Mouse (Mus musculus) myocyte (in vitro differentiated cells): ENCODE measurements around the gene Dennd1a. TPM values are rescaled to one million over a fixed set of nuclear protein-coding genes. Genes with fewer than 3 reads are reported as not detected.

Experiments
- H3K27me3 ChIP-seq: one replicate; pipeline ENCODE4 v1.6.1; 2011; ENCODE audit not compliant: control insufficient read depth, insufficient read depth, insufficient read length
- H3K36me3 ChIP-seq: one replicate; pipeline ENCODE4 v1.6.1; 2011; ENCODE audit not compliant: control insufficient read depth, insufficient read depth
- H3K4me2 ChIP-seq: one replicate; pipeline ENCODE4 v1.6.1; 2011; ENCODE audit warnings: low read depth, control low read depth
- H3K4me3 ChIP-seq: one replicate; pipeline ENCODE4 v1.5.1; 2011; ENCODE audit warnings: mild to moderate bottlenecking, control low read depth, moderate library complexity
- H3K79me2 ChIP-seq: one replicate; pipeline ENCODE4 v1.6.1; 2011; ENCODE audit not compliant: control insufficient read depth, insufficient read depth
- H3ac ChIP-seq: one replicate; pipeline ENCODE4 v1.6.1; 2011; ENCODE audit not compliant: control insufficient read depth, insufficient read length
- CEBPB ChIP-seq: IDR thresholded peaks from 2 replicates; pipeline ENCODE4 v1.6.1; 2011; ENCODE audit warnings: mild to moderate bottlenecking, moderate library complexity; ENCODE audit not compliant: poor library complexity, insufficient read depth, severe bottlenecking
- E2F4 ChIP-seq: IDR thresholded peaks from one replicate; pipeline ENCODE4 v1.6.1; 2011; ENCODE audit warnings: mild to moderate bottlenecking, control low read depth, moderate library complexity; ENCODE audit not compliant: insufficient read depth
- MAX ChIP-seq: IDR thresholded peaks from one replicate; pipeline ENCODE4 v1.6.1; 2011; ENCODE audit warnings: low read depth, mild to moderate bottlenecking, control low read depth
- MYOD1 ChIP-seq, 3 experiments: IDR thresholded peaks; one replicate each; pipeline ENCODE4 v1.6.1; 2011; ENCODE audit warnings: control low read depth in 2 of 3, low read depth in 2 of 3, mild to moderate bottlenecking in 2 of 3, moderate library complexity in 1 of 3; ENCODE audit not compliant: insufficient read length in 2 of 3, control insufficient read depth in 1 of 3
- MYOG ChIP-seq, 3 experiments: IDR thresholded peaks; one replicate each; pipeline ENCODE4 v1.6.1; 2011; ENCODE audit warnings: control low read depth in 2 of 3, low read depth in 2 of 3, mild to moderate bottlenecking in 2 of 3; ENCODE audit not compliant: insufficient read length in 2 of 3, control insufficient read depth in 1 of 3, insufficient read depth in 1 of 3
- POLR2A ChIP-seq: IDR thresholded peaks from one replicate; pipeline ENCODE4 v1.6.1; 2011; ENCODE audit warnings: low read depth, mild to moderate bottlenecking, control low read depth, moderate library complexity; ENCODE audit not compliant: insufficient read length
- POLR2AphosphoS2 ChIP-seq: IDR thresholded peaks from one replicate; pipeline ENCODE4 v1.6.1; 2011; ENCODE audit warnings: low read depth, control low read depth; ENCODE audit not compliant: insufficient read length
- REST ChIP-seq: IDR thresholded peaks from one replicate; pipeline ENCODE4 v1.6.1; 2011; ENCODE audit warnings: mild to moderate bottlenecking, control low read depth, moderate library complexity; ENCODE audit not compliant: insufficient read depth, insufficient read length
- SRF ChIP-seq: IDR thresholded peaks from one replicate; pipeline ENCODE4 v1.6.1; 2011; ENCODE audit warnings: low read depth; ENCODE audit not compliant: control insufficient read depth, insufficient read length
- TCF12 ChIP-seq: IDR thresholded peaks from one replicate; pipeline ENCODE4 v1.6.1; 2011; ENCODE audit warnings: mild to moderate bottlenecking, control low read depth; ENCODE audit not compliant: poor library complexity, insufficient read depth, severe bottlenecking
- TCF3 ChIP-seq: IDR thresholded peaks from one replicate; pipeline ENCODE4 v1.6.1; 2011; ENCODE audit warnings: low read depth, control low read depth; ENCODE audit not compliant: insufficient read length
- USF1 ChIP-seq: IDR thresholded peaks from one replicate; pipeline ENCODE4 v1.6.1; 2011; ENCODE audit warnings: low read depth, mild to moderate bottlenecking, control low read depth, moderate library complexity
- polyA plus RNA-seq: library from polyadenylated mRNA; unstranded; fragments of >200 nt; fragmentation: generic; extraction: Trizol; gene quantifications from one replicate; pipeline ENCODE4 v1.2.1, GENCODE M21; 2012; ENCODE audit warnings: missing spikeins

The Dennd1a gene
- polyA plus RNA-seq, 1 experiment = 11.3 TPM

- TF ChIP-seq USF1 = no peak
- no peak for TF ChIP-seq POLR2AphosphoS2
- no peak for TF ChIP-seq TCF3
- TF ChIP-seq POLR2A = no peak
- no peak for TF ChIP-seq CEBPB
- TF ChIP-seq MYOG (IDR thresholded peaks at IDR 0.05; ENCODE audit: control insufficient read depth in 1 of 3, insufficient read depth in 1 of 3, insufficient read length in 2 of 3, low read depth in 2 of 3) = no peak
- TF ChIP-seq TCF12 = no peak
- no peak for TF ChIP-seq E2F4
- no peak for TF ChIP-seq MAX
- TF ChIP-seq MYOD1 (IDR thresholded peaks at IDR 0.05; ENCODE audit: control insufficient read depth in 1 of 3, insufficient read length in 2 of 3, low read depth in 2 of 3) = no peak
- no peak for TF ChIP-seq SRF
- no peak for TF ChIP-seq REST
- no peak overlapping the region for H3ac ChIP-seq
- H3K27me3 ChIP-seq = no peaks in the 10 kb centered on the region
- no peaks in the 10 kb centered on the region for H3K36me3 ChIP-seq
- no peaks in the 10 kb centered on the region for H3K79me2 ChIP-seq
- H3K4me2 ChIP-seq = no peak overlapping the region
- no peak overlapping the region for H3K4me3 ChIP-seq
These were observed 338.8 kb downstream of the Dennd1a start for GRCm38 (mm10) chr2:37948424-37948823.

- no peak overlapping the region for H3ac ChIP-seq
- H3K27me3 ChIP-seq = no peaks in the 10 kb centered on the region
- H3K36me3 ChIP-seq = no peaks in the 10 kb centered on the region
- H3K79me2 ChIP-seq = no peaks in the 10 kb centered on the region
- no peak overlapping the region for H3K4me2 ChIP-seq
- H3K4me3 ChIP-seq = no peak overlapping the region
- no peak for TF ChIP-seq SRF
- no peak for TF ChIP-seq POLR2A
- no peak for TF ChIP-seq REST
These were observed 341.4 kb downstream of the Dennd1a start for GRCm38 (mm10) chr2:37945598-37946336.

GRCm38 (mm10) chr2:37942906-37943305, 344.3 kb downstream of the Dennd1a start:
- no peak overlapping the region for H3ac ChIP-seq
- TF ChIP-seq POLR2A (no peak), CEBPB (no peak), REST (no peak), MYOD1 (IDR thresholded peaks at IDR 0.05; ENCODE audit: control insufficient read depth in 1 of 3, insufficient read length in 2 of 3, low read depth in 2 of 3) (no peak), TCF3 (no peak), USF1 (no peak), POLR2AphosphoS2 (no peak), MAX (no peak), SRF (no peak), TCF12 (no peak), MYOG (IDR thresholded peaks at IDR 0.05; ENCODE audit: control insufficient read depth in 1 of 3, insufficient read depth in 1 of 3, insufficient read length in 2 of 3, low read depth in 2 of 3) (no peak), E2F4 (no peak)

GRCm38 (mm10) chr2:37941741-37942140, 345.4 kb downstream of the Dennd1a start:
- Histone ChIP-seq H3K4me3 (no peak overlapping the region), H3K36me3 (no peaks in the 10 kb centered on the region), H3K27me3 (no peaks in the 10 kb centered on the region), H3ac (no peak overlapping the region), H3K79me2 (no peaks in the 10 kb centered on the region), H3K4me2 (no peak overlapping the region)
- TF ChIP-seq MYOG (IDR thresholded peaks at IDR 0.05; ENCODE audit: control insufficient read depth in 1 of 3, insufficient read depth in 1 of 3, insufficient read length in 2 of 3, low read depth in 2 of 3) = no peak
- no peak for TF ChIP-seq TCF3
- no peak for TF ChIP-seq MYOD1 (IDR thresholded peaks at IDR 0.05; ENCODE audit: control insufficient read depth in 1 of 3, insufficient read length in 2 of 3, low read depth in 2 of 3)
- no peak for TF ChIP-seq REST

More at GRCm38 (mm10) chr2:37942906-37943305, 344.3 kb downstream of the Dennd1a start:
- Histone ChIP-seq H3K79me2 (no peaks in the 10 kb centered on the region), H3K4me3 (no peak overlapping the region), H3K36me3 (no peaks in the 10 kb centered on the region), H3K27me3 (no peaks in the 10 kb centered on the region), H3K4me2 (no peak overlapping the region)

GRCm38 (mm10) chr2:37940845-37941361, 346.3 kb downstream of the Dennd1a start:
- Histone ChIP-seq H3ac (no peak overlapping the region), H3K36me3 (peaks cover 3% of the 10 kb centered on the region), H3K4me3 (no peak overlapping the region), H3K27me3 (no peaks in the 10 kb centered on the region), H3K79me2 (no peaks in the 10 kb centered on the region), H3K4me2 (no peak overlapping the region)
- TF ChIP-seq USF1 = no peak
- no peak for TF ChIP-seq POLR2A
- TF ChIP-seq MAX = no peak
